Mouse (Mus musculus) liver, embryonic 16.5 days (tissue): ENCODE measurements around the gene Gtf2h1. TPM values are rescaled to one million over a fixed set of nuclear protein-coding genes. Genes with fewer than 3 reads are reported as not detected.
A peak's percentile ranks its signal among the peaks of the same experiment; 100 is the strongest.

Experiments used
- ATAC-seq: fragments of 200-750 bp; cut with Nextera tagmentation; 2 replicates; pipeline ENCODE4 v1.8.0; 2017; ENCODE audit warnings: low read depth, mild to moderate bottlenecking, moderate number of reproducible peaks, moderate library complexity
- H3K27ac ChIP-seq: fragments of 300-500 bp; sonication (generic); 2 replicates; pipeline ENCODE4 v1.5.1; 2014; ENCODE audit warnings: mild to moderate bottlenecking, low read length
- H3K27me3 ChIP-seq: fragments of 300-500 bp; sonication (generic); 2 replicates; pipeline ENCODE4 v1.6.1; 2014; ENCODE audit warnings: low read depth, low read length, mixed read lengths; ENCODE audit not compliant: control insufficient read depth, insufficient read depth
- H3K36me3 ChIP-seq: fragments of 300-500 bp; sonication (generic); 2 replicates; pipeline ENCODE4 v1.6.1; 2014; ENCODE audit warnings: mild to moderate bottlenecking; ENCODE audit not compliant: control insufficient read depth, insufficient read depth
- H3K4me1 ChIP-seq: fragments of 300-500 bp; sonication (generic); 2 replicates; pipeline ENCODE4 v1.6.1; 2014; ENCODE audit warnings: low read depth, low read length, mixed read lengths; ENCODE audit not compliant: control insufficient read depth
- H3K4me2 ChIP-seq: fragments of 300-500 bp; sonication (generic); 2 replicates; pipeline ENCODE4 v1.6.1; 2014; ENCODE audit warnings: low read depth, low read length, mixed read lengths
- H3K4me3 ChIP-seq: fragments of 300-500 bp; sonication (generic); 2 replicates; pipeline ENCODE4 v1.5.1; 2014; ENCODE audit warnings: low read depth, mild to moderate bottlenecking, low read length
- H3K9ac ChIP-seq: fragments of 300-500 bp; sonication (generic); 2 replicates; pipeline ENCODE4 v1.6.1; 2014; ENCODE audit warnings: low read depth, low read length
- H3K9me3 ChIP-seq: fragments of 300-500 bp; sonication (generic); replicated peaks from 2 replicates; pipeline ENCODE4 v1.6.1; 2016; ENCODE audit warnings: low read length; ENCODE audit not compliant: control insufficient read depth
- WGBS: fragments of 180-500 bp; shearing (Covaris S2); extraction: QIAGEN DNeasy Blood & Tissue Kit; methylation state at CpG from one replicate; pipeline ENCODE4 v1.1.7; 2014; ENCODE audit not compliant: insufficient replicate concordance; 5-methylcytosine and 5-hydroxymethylcytosine counted together
- polyA plus RNA-seq: library from polyadenylated mRNA; unstranded; fragments of >200 nt; fragmentation: Nextera tagmentation; extraction: Ambion mirVana; gene quantifications from 2 replicates; pipeline ENCODE4 v1.2.1, GENCODE M21; 2015

The Gtf2h1 gene
- polyA plus RNA-seq, 1 experiment from 2014 or later: 22.7 TPM

DNA sequence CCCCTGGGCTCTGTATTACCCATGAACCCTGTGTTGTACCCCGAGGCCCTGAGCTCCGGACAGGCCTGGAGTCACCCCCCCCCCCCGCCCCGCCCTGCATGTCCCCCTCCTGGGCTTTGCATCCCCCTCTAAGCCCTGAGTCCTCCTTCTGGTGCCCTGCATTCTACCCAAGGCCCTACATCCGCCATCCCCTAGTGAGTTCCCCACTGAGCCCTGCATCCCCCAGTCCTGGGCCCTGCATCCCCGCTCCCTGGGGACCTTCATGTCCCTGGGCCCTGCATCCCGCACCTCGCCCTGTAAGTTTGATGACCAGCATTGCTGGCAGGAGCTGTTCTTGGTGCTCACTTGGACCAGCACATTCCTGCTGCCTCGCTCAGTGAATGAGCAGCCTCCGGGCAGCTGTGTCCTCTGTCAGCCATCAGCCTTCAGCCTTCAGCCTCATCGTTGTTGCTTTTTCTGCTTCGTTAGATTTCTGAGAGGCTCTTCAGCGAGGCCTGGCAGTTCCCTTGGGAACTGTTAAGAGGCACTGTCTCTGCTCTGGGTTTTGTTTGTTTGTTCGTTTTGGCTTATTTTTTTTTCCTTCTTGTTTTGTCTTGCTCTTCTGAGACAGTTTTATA, 39.2 kb downstream of the Gtf2h1 start:
- ATAC-seq: no peak
- no peak overlapping the region for H3K27ac ChIP-seq
- no peak overlapping the region for H3K4me3 ChIP-seq
- H3K4me2 ChIP-seq: no peak overlapping the region
- no peak overlapping the region for H3K9ac ChIP-seq
- 72% methylated on average over 13 of the region's 14 CpGs for WGBS
- H3K9me3 ChIP-seq: no peaks in the 10 kb centered on the region
- H3K36me3 ChIP-seq: no peaks in the 10 kb centered on the region
- H3K27me3 ChIP-seq: no peaks in the 10 kb centered on the region
- peaks cover 50% of the 10 kb centered on the region for H3K4me1 ChIP-seq

DNA sequence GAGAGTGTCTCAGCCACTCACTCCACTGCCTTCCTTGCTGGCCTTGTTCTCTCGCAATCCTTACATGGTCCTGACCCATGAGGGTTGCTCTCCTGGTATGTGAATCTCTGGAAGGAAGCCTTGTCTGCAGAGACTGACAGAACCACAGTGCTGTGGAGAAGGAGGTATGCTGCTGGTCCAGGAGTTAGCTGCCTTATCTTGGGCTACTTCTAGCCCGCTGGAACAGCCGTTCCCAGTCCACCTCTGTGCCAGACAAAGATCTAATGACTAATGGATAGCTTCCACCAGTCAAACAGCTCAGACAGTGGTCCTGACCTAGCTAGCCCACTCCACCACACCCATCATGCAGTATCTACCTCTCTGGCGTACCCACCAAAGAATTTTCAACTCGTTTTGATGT, 40.5 kb downstream of the Gtf2h1 start:
- no peak overlapping the region for H3K4me2 ChIP-seq
- no peak overlapping the region for H3K27ac ChIP-seq
- peaks cover 46% of the 10 kb centered on the region for H3K4me1 ChIP-seq
- H3K36me3 ChIP-seq: no peaks in the 10 kb centered on the region
- no peak overlapping the region for H3K9ac ChIP-seq
- no peak for ATAC-seq
- H3K4me3 ChIP-seq: no peak overlapping the region
- H3K27me3 ChIP-seq: no peaks in the 10 kb centered on the region
- WGBS: 56% methylated on average over 5 of the region's 5 CpGs
- no peaks in the 10 kb centered on the region for H3K9me3 ChIP-seq

DNA sequence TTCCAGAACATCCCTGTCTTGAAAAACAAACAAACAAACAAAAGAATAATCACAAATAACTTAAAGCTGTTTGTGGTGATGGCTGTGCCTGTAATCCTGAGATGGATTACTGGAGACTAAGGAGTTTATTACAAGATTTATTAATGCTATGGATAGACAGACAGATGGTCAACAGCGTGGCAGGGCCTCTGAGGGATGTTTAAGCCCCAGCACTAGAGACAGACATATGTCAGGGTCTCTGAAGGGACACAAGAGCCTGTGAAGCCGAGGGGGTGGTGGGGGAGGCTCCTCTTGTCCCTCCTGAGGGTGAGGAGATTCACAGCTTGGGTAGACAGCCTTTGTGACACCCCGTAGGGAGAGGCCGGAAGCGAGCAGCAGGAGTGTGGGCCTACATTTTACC, 41.2 kb downstream of the Gtf2h1 start:
- H3K9ac ChIP-seq: no peak overlapping the region; the same call in 1 of the 2 replicates
- H3K9me3 ChIP-seq: no peaks in the 10 kb centered on the region
- no peaks in the 10 kb centered on the region for H3K36me3 ChIP-seq
- no peak overlapping the region for H3K27ac ChIP-seq
- ATAC-seq: no peak
- no peaks in the 10 kb centered on the region for H3K27me3 ChIP-seq
- no peak overlapping the region for H3K4me2 ChIP-seq
- peaks cover 40% of the 10 kb centered on the region for H3K4me1 ChIP-seq
- WGBS: 70% methylated on average over 5 of the region's 5 CpGs
- no peak overlapping the region for H3K4me3 ChIP-seq

DNA sequence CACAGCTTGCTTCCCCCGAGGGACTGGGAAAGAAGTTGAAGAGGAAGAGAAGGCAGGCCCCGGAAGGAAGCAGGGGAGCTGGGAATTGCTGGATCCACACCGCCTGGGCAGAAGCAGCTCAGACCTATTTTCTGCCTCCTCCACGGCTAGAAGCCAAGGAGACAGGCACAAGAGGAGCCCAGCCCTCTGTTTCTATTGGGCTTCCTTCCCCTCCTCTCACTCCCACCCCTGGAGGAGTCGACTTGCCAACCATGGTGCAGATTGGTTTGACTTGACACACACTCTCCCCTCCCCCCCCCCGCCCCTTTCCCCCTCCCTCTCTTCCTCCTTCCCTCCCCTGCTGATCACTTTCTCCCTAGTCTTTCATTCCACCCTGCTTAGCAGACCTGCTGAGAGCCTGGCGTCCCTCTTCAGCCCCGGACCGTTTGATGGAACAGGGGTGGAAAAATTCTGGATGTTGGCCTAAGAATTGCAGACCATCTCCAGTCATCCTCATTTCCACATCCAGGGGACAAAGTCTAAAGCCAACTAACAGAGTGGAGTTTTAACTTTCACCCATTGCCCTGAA, 42.3 kb downstream of the Gtf2h1 start:
- no peaks in the 10 kb centered on the region for H3K27me3 ChIP-seq
- H3K9me3 ChIP-seq: no peaks in the 10 kb centered on the region
- no peaks in the 10 kb centered on the region for H3K36me3 ChIP-seq
- H3K27ac ChIP-seq: peak overlapping the region; percentile 84
- ATAC-seq: peak; percentile 37; the same call in 1 of the 2 replicates
- H3K4me2 ChIP-seq: peak overlapping the region; percentile 33
- peak overlapping the region; percentile 15 for H3K4me3 ChIP-seq
- H3K9ac ChIP-seq: 0 out of 2 replicates have a peak overlapping the region, but pooled peaks have one; percentile 41
- peaks cover 31% of the 10 kb centered on the region for H3K4me1 ChIP-seq
- 7% methylated on average over 9 of the region's 9 CpGs for WGBS

DNA sequence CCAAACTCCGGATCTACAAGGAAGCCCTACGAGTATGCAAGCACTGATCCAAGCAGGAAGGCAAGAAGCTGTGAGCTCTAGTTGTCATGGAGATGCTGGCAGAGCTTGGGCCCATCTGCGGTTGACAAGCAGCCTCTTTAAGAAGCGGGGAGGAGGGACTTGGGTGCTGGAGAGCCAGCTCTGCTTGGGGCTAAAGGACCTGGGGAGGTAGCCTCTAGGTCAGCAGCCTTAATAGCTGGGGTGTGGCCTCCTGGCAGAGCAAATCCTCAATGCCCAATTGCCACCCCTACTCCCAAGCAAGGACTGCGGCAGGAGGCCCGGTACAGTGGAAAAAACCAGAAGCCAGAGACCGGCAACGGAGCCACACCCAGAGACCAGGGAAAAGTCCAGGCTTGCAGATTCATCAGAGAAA, 43.0 kb downstream of the Gtf2h1 start:
- no peak overlapping the region for H3K4me3 ChIP-seq
- H3K27ac ChIP-seq: peak overlapping the region; percentile 84
- H3K27me3 ChIP-seq: no peaks in the 10 kb centered on the region
- H3K9ac ChIP-seq: peak overlapping the region; percentile 25; the same call in 1 of the 2 replicates
- ATAC-seq: 0 out of 2 replicates have a peak, but pooled peaks have one; percentile 4
- no peaks in the 10 kb centered on the region for H3K36me3 ChIP-seq
- peaks cover 26% of the 10 kb centered on the region for H3K4me1 ChIP-seq
- no peak overlapping the region for H3K4me2 ChIP-seq
- H3K9me3 ChIP-seq: no peaks in the 10 kb centered on the region
- WGBS: 7% methylated on average over 8 of the region's 8 CpGs

DNA sequence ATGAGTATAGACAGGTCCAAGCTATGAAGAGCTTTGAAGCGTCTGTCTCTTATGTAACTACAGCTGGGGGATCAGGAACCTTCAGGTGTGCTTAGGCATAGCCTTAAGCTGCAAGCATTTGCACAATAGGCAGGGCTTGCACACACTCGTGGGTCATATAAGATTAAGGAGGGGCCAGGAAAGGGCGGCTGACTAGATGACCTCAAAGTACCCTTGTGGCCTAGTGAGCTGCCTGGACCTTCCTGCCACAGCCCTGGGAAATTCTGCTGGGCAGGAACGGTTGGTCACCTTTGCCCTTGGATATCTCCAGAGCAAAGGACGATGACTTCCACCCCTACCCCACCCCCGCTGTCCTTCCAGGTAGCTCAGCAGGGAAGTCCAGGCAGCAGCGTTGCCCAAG, 43.5 kb downstream of the Gtf2h1 start:
- Histone ChIP-seq H3K27ac (peak overlapping the region; percentile 84), H3K4me2 (no peak overlapping the region), H3K36me3 (no peaks in the 10 kb centered on the region), H3K9ac (peak overlapping the region; percentile 25; the same call in 1 of the 2 replicates), H3K4me3 (no peak overlapping the region), H3K9me3 (no peaks in the 10 kb centered on the region), H3K4me1 (peaks cover 23% of the 10 kb centered on the region), H3K27me3 (no peaks in the 10 kb centered on the region)
- WGBS: 29% methylated on average over 7 of the region's 7 CpGs
- ATAC-seq: peak; percentile 36; the same call in 1 of the 2 replicates

DNA sequence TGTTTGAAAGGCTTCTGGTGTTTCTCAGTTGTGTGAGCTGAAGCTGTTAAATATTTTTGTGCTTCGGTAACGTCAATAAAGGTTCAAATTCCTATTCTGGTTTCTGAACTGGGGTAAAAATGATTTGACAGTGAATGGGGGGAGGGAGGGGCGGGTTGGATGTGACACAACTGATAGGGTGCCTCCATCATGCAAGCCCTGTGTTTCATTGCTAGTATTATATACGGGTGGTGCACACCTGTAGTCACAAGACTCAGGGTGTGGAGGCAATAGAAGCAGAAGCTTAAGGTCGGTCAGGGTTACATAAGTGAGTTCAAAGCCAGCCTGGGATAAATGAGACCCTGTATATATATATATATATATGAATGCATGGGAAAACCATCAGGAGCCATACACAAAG, 44.0 kb downstream of the Gtf2h1 start:
- H3K36me3 ChIP-seq: no peaks in the 10 kb centered on the region
- peaks cover 27% of the 10 kb centered on the region for H3K4me1 ChIP-seq
- H3K9me3 ChIP-seq: no peaks in the 10 kb centered on the region
- WGBS: 43% methylated on average over 5 of the region's 5 CpGs
- no peak for ATAC-seq
- no peak overlapping the region for H3K9ac ChIP-seq
- H3K4me3 ChIP-seq: no peak overlapping the region
- H3K27me3 ChIP-seq: no peaks in the 10 kb centered on the region
- H3K4me2 ChIP-seq: no peak overlapping the region
- peak overlapping the region; percentile 84 for H3K27ac ChIP-seq

DNA sequence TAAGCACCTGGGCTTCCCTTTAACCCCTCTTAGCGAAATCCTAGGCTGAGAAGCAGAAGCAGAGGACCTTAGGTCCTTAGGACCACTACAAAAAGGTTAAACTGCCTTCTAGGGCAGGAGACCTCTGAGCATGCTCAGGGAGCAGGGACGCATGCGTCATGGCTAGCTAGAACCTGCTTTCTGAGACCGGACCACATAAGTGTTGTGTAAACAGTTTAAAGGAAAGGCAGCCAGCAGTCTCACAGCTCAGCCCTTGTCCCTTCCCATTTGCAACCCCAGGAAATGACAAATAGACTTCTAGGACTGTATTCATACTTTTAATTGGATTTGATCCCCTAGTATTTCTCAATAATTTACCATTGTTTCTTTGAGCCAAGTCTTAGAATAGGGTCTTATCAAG, 44.4 kb downstream of the Gtf2h1 start:
- H3K4me2 ChIP-seq: no peak overlapping the region

DNA sequence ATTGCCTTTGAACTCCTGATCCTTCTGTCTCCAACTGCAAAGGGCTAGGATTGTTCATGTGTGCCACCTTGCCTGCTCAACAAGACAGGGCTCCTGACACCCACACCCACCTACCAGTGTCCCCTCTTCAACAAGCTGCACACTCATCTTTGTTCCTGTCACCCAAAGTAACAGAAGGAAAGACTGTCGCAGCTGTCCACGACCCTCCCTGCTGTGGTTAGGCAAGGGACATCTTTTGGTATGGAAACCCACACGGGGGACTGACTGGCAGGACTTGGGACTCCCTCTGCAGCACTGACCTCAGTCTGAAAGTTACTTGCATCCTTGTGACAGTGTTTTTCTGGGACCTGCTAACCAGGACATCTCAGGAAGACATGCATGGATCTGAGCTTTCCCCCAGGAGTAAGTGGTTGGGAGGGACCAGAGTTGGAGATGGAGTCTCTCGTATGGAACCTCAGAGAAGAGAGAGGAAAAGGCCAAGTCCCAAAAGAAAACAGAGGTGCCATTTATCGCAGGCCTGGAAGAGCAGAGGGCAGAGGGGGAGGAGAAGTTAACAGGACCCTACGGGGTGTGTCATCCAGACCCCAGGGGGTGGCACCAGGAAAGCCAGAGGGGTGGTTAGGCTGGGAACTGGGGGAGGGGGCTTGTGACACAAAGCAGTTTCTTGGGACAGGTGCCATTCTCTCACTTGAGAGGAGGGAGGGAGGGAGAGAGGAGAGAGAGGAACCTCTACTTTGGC, 45.1 kb downstream of the Gtf2h1 start, which contains the start of gene Ldha:
TSS of gene Ldha (plus strand) at position 689 of the 739 bp plus-strand sequence.
- WGBS: 39% methylated on average over 6 of the region's 6 CpGs
- no peaks in the 10 kb centered on the region for H3K27me3 ChIP-seq
- H3K36me3 ChIP-seq: no peaks in the 10 kb centered on the region
- H3K9me3 ChIP-seq: no peaks in the 10 kb centered on the region
- ATAC-seq: no peak
- peaks cover 32% of the 10 kb centered on the region for H3K4me1 ChIP-seq
- peak within 1 kb of the TSS; percentile 84; the same call in 1 of the 2 replicates for H3K27ac ChIP-seq
- H3K9ac ChIP-seq: no peak within 1 kb of the TSS
- H3K4me3 ChIP-seq: no peak within 1 kb of the TSS
- no peak within 1 kb of the TSS for H3K4me2 ChIP-seq

More for the DNA sequence above, 44.4 kb downstream of the Gtf2h1 start:
- 50% methylated on average over 4 of the region's 4 CpGs for WGBS
- peaks cover 31% of the 10 kb centered on the region for H3K4me1 ChIP-seq
- H3K4me3 ChIP-seq: no peak overlapping the region
- H3K9me3 ChIP-seq: no peaks in the 10 kb centered on the region
- no peaks in the 10 kb centered on the region for H3K36me3 ChIP-seq
- H3K27ac ChIP-seq: peak overlapping the region; percentile 84; the same call in 1 of the 2 replicates
- no peak for ATAC-seq
- no peaks in the 10 kb centered on the region for H3K27me3 ChIP-seq
- H3K9ac ChIP-seq: no peak overlapping the region
